Mouse (Mus musculus) midbrain, embryonic 15.5 days (tissue): Measurements from ENCODE around the gene Ube2b. TPM values are rescaled to one million over a fixed set of nuclear protein-coding genes. Genes with fewer than 3 reads are reported as not detected.

Experiments
- ATAC-seq: fragments of 200-750 bp; cut with Nextera tagmentation; replicated peaks from 2 replicates; pipeline ENCODE4 v1.8.0; 2017; ENCODE audit warnings: moderate TSS enrichment
- H3K27ac ChIP-seq: fragments of 300-500 bp; sonication (generic); 2 replicates; pipeline ENCODE4 v1.5.1; 2015; ENCODE audit warnings: mild to moderate bottlenecking, inconsistent platforms
- H3K27me3 ChIP-seq: fragments of 300-500 bp; sonication (generic); replicated peaks from 2 replicates; pipeline ENCODE4 v1.6.1; 2015; ENCODE audit warnings: inconsistent platforms
- H3K36me3 ChIP-seq: fragments of 300-500 bp; sonication (generic); replicated peaks from 2 replicates; pipeline ENCODE4 v1.6.1; 2015; ENCODE audit warnings: inconsistent platforms
- H3K4me1 ChIP-seq: fragments of 300-500 bp; sonication (generic); 2 replicates; pipeline ENCODE4 v1.6.1; 2015; ENCODE audit warnings: inconsistent platforms
- H3K4me2 ChIP-seq: fragments of 300-500 bp; sonication (generic); 2 replicates; pipeline ENCODE4 v1.6.1; 2015; ENCODE audit warnings: inconsistent platforms, mild to moderate bottlenecking, moderate library complexity
- H3K4me3 ChIP-seq: fragments of 300-500 bp; sonication (generic); 2 replicates; pipeline ENCODE4 v1.5.1; 2015; ENCODE audit warnings: mild to moderate bottlenecking, inconsistent platforms
- H3K9ac ChIP-seq: fragments of 300-500 bp; sonication (generic); 2 replicates; pipeline ENCODE4 v1.6.1; 2015; ENCODE audit warnings: mild to moderate bottlenecking, inconsistent platforms
- H3K9me3 ChIP-seq: fragments of 300-500 bp; sonication (generic); 2 replicates; pipeline ENCODE4 v1.6.1; 2016; ENCODE audit warnings: inconsistent platforms
- WGBS: fragments of 180-500 bp; shearing (Covaris S2); methylation state at CpG from one replicate; pipeline ENCODE4 v1.1.7; 2015; ENCODE audit warnings: mixed read lengths; 5-methylcytosine and 5-hydroxymethylcytosine counted together
- polyA plus RNA-seq: library from polyadenylated mRNA; unstranded; fragments of >200 nt; fragmentation: Nextera tagmentation; extraction: Ambion mirVana; gene quantifications from 2 replicates; pipeline ENCODE4 v1.2.1, GENCODE M21; 2015

The Ube2b gene
- polyA plus RNA-seq, result 223 and 231 TPM in 2 replicates

GRCm38 (mm10) chr11:52000290-52000962 is at the start of gene Ube2b:
TSS of gene Ube2b (minus strand) at chr11:52000762.
- ATAC-seq, result peak; percentile 77
- peaks cover 49% of the 10 kb centered on the region for H3K4me1 ChIP-seq

GRCm38 (mm10) chr11:52046446-52047165 is 46.0 kb upstream of the Ube2b start:
- Histone ChIP-seq H3K9ac (no peak overlapping the region), H3K9me3 (no peaks in the 10 kb centered on the region), H3K4me2 (no peak overlapping the region), H3K4me3 (no peak overlapping the region), H3K4me1 (no peaks in the 10 kb centered on the region), H3K36me3 (no peaks in the 10 kb centered on the region), H3K27me3 (no peaks in the 10 kb centered on the region), H3K27ac (no peak overlapping the region)
- WGBS, result 61% methylated on average over 4 of the region's 4 CpGs
- ATAC-seq, result no peak

More at GRCm38 (mm10) chr11:52000290-52000962, at the start of gene Ube2b:
- peak within 1 kb of the TSS; percentile 96 for H3K9ac ChIP-seq
- H3K4me2 ChIP-seq, result peak within 1 kb of the TSS; percentile 77
- no peaks in the 10 kb centered on the region for H3K9me3 ChIP-seq
- H3K36me3 ChIP-seq, result peaks cover 20% of the 10 kb centered on the region; the same call in 1 of the 2 replicates
- peak within 1 kb of the TSS; percentile 91 for H3K4me3 ChIP-seq
- WGBS, result under 1% methylated on average over 62 of the region's 63 CpGs
- peak within 1 kb of the TSS; percentile 98 for H3K27ac ChIP-seq
- no peaks in the 10 kb centered on the region for H3K27me3 ChIP-seq

GRCm38 (mm10) chr11:52044156-52044555 is 43.6 kb upstream of the Ube2b start:
- Histone ChIP-seq H3K9me3 (no peaks in the 10 kb centered on the region), H3K27ac (no peak overlapping the region), H3K4me3 (no peak overlapping the region), H3K27me3 (no peaks in the 10 kb centered on the region), H3K36me3 (no peaks in the 10 kb centered on the region), H3K4me2 (no peak overlapping the region), H3K4me1 (no peaks in the 10 kb centered on the region), H3K9ac (no peak overlapping the region)
- ATAC-seq, result no peak

DNA sequence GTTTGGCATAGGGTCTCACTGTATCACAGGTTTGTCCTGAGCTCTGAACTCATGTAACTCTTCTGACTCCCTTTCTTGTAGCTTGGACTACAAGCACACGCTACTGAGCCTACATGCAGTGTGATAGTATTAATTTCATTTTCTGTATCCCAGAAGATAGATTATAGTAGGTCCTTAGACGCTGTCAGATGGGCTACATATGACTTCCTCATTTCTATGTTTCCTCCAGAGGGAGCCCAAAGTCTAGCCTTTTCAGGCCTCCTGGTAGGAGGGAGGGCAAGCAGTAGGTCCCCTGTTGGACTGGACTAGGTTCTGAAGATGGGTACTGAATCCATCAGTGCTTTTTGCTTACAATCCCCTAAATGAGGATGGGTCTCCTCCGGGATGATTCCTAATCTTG is 42.7 kb upstream of the Ube2b start:
- no peaks in the 10 kb centered on the region for H3K9me3 ChIP-seq
- H3K27me3 ChIP-seq, result no peaks in the 10 kb centered on the region
- H3K4me1 ChIP-seq, result no peaks in the 10 kb centered on the region
- H3K4me3 ChIP-seq, result no peak overlapping the region
- no peak overlapping the region for H3K4me2 ChIP-seq
- H3K27ac ChIP-seq, result no peak overlapping the region
- no peaks in the 10 kb centered on the region for H3K36me3 ChIP-seq
- no peak for ATAC-seq
- 85% methylated on average over 3 of the region's 3 CpGs for WGBS
- no peak overlapping the region for H3K9ac ChIP-seq

- Histone ChIP-seq H3K36me3 (no peaks in the 10 kb centered on the region), H3K27ac (no peak overlapping the region), H3K4me2 (no peak overlapping the region), H3K27me3 (no peaks in the 10 kb centered on the region), H3K9ac (no peak overlapping the region), H3K4me1 (no peaks in the 10 kb centered on the region), H3K4me3 (no peak overlapping the region), H3K9me3 (no peaks in the 10 kb centered on the region)
- 44% methylated on average over 3 of the region's 3 CpGs for WGBS
- ATAC-seq, result no peak
Observed at GRCm38 (mm10) chr11:52037659-52038058, 37.1 kb upstream of the Ube2b start.

- H3K9me3 ChIP-seq, result no peaks in the 10 kb centered on the region
- no peak overlapping the region for H3K4me2 ChIP-seq
- no peak for ATAC-seq
- H3K27me3 ChIP-seq, result no peaks in the 10 kb centered on the region
- no peak overlapping the region for H3K9ac ChIP-seq
- H3K4me3 ChIP-seq, result no peak overlapping the region
- H3K27ac ChIP-seq, result no peak overlapping the region
- peaks cover 6% of the 10 kb centered on the region for H3K36me3 ChIP-seq
- H3K4me1 ChIP-seq, result no peaks in the 10 kb centered on the region
- WGBS, result 82% methylated on average over 3 of the region's 3 CpGs
Observed at GRCm38 (mm10) chr11:52035905-52036304, 35.3 kb upstream of the Ube2b start.

- Histone ChIP-seq H3K4me1 (no peaks in the 10 kb centered on the region), H3K4me2 (no peak overlapping the region), H3K27ac (no peak overlapping the region), H3K9me3 (no peaks in the 10 kb centered on the region), H3K9ac (no peak overlapping the region), H3K4me3 (no peak overlapping the region), H3K36me3 (peaks cover 6% of the 10 kb centered on the region), H3K27me3 (no peaks in the 10 kb centered on the region)
- no peak for ATAC-seq
- WGBS, result 87% methylated on average over 1 of the region's 1 CpGs
Observed at GRCm38 (mm10) chr11:52033953-52034352, 33.4 kb upstream of the Ube2b start.

- H3K9me3 ChIP-seq, result no peaks in the 10 kb centered on the region
- no peak overlapping the region for H3K4me3 ChIP-seq
Observed at GRCm38 (mm10) chr11:52032356-52032755, 31.8 kb upstream of the Ube2b start.

DNA sequence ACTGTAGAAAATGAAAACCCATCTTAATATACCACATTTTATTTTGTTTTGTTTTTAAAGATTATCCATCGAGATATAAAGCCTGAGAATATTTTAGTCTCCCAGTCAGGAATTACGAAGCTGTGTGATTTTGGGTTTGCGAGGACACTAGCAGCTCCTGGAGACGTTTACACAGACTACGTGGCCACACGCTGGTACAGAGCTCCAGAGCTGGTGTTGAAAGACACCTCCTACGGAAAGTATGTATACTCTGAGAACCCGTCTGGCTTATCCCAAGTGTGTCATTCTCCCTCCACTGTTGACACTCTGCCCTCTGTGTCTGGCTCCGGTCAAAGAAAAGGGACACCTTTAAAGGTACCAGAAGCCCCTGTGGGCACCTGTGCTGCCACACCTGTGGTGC is 17.7 kb upstream of the Ube2b start:
- H3K36me3 ChIP-seq, result no peaks in the 10 kb centered on the region

More at GRCm38 (mm10) chr11:52032356-52032755, 31.8 kb upstream of the Ube2b start:
- no peak for ATAC-seq
- Histone ChIP-seq H3K27ac (no peak overlapping the region), H3K4me2 (no peak overlapping the region), H3K4me1 (no peaks in the 10 kb centered on the region), H3K36me3 (peaks cover 6% of the 10 kb centered on the region), H3K27me3 (no peaks in the 10 kb centered on the region), H3K9ac (no peak overlapping the region)
- WGBS, result 83% methylated on average over 8 of the region's 8 CpGs

GRCm38 (mm10) chr11:52011541-52011940 is 11.0 kb upstream of the Ube2b start:
- no peak overlapping the region for H3K4me2 ChIP-seq
- H3K9ac ChIP-seq, result no peak overlapping the region
- H3K4me1 ChIP-seq, result no peaks in the 10 kb centered on the region
- 76% methylated on average over 5 of the region's 5 CpGs for WGBS
- H3K36me3 ChIP-seq, result 0 out of 2 replicates have a peak, but pooled peaks cover 4% of the 10 kb centered on the region
- H3K27ac ChIP-seq, result no peak overlapping the region
- ATAC-seq, result no peak
- H3K9me3 ChIP-seq, result no peaks in the 10 kb centered on the region
- no peaks in the 10 kb centered on the region for H3K27me3 ChIP-seq
- no peak overlapping the region for H3K4me3 ChIP-seq

More for the DNA sequence above, 17.7 kb upstream of the Ube2b start:
- Histone ChIP-seq H3K4me1 (no peaks in the 10 kb centered on the region), H3K27ac (no peak overlapping the region), H3K4me3 (no peak overlapping the region), H3K9me3 (no peaks in the 10 kb centered on the region), H3K27me3 (no peaks in the 10 kb centered on the region), H3K9ac (no peak overlapping the region), H3K4me2 (no peak overlapping the region)
- no peak for ATAC-seq
- 90% methylated on average over 9 of the region's 9 CpGs for WGBS

DNA sequence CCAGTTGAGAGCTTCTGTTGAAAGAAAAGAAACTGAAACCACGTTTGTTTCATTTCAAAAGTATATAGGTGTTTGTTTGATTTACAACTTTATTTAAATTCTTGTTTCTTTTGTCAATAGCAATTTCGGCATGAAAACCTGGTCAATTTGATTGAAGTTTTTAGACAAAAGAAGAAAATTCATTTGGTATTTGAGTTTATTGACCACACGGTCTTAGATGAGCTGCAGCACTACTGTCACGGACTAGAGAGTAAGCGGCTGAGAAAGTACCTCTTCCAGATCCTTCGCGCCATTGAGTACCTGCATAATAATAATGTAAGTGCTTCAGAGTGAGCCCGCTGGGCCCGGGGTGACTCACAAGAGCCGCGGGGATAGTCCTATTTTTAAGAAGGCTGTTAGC is 10.4 kb upstream of the Ube2b start:
- H3K4me3 ChIP-seq, result no peak overlapping the region
- no peak for ATAC-seq
- H3K9ac ChIP-seq, result no peak overlapping the region
- H3K36me3 ChIP-seq, result 0 out of 2 replicates have a peak, but pooled peaks cover 4% of the 10 kb centered on the region
- H3K27me3 ChIP-seq, result no peaks in the 10 kb centered on the region
- no peaks in the 10 kb centered on the region for H3K9me3 ChIP-seq
- peaks cover 4% of the 10 kb centered on the region for H3K4me1 ChIP-seq
- H3K27ac ChIP-seq, result no peak overlapping the region
- 86% methylated on average over 11 of the region's 11 CpGs for WGBS
- no peak overlapping the region for H3K4me2 ChIP-seq

DNA sequence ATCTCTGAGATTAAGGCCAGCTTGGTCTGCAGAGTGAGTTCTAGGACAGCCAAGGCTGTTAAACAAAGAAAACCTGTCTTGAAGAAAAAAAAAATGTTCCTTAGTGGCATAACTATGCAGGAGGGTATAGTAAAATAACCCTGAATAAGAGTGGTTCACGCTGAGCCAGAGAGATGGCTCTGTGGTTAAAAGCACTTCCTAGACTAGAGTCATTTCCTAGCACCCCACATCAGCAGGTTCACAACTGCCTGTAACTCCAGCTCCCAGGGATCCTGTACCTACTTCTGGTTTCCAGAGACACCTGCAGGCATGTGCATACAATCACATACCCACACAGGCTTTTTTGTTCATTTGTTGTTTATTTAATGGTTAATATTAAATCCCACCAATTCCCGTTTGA is 5.0 kb upstream of the Ube2b start:
- no peak for ATAC-seq
- H3K4me3 ChIP-seq, result peak overlapping the region; percentile 12; the same call in 1 of the 2 replicates
- 78% methylated on average over 2 of the region's 2 CpGs for WGBS
- peak overlapping the region; percentile 24; the same call in 1 of the 2 replicates for H3K4me2 ChIP-seq
- no peaks in the 10 kb centered on the region for H3K9me3 ChIP-seq
- no peaks in the 10 kb centered on the region for H3K27me3 ChIP-seq
- peaks cover 29% of the 10 kb centered on the region for H3K4me1 ChIP-seq
- H3K36me3 ChIP-seq, result 0 out of 2 replicates have a peak, but pooled peaks cover 4% of the 10 kb centered on the region
- H3K27ac ChIP-seq, result no peak overlapping the region
- H3K9ac ChIP-seq, result no peak overlapping the region
